Mouse (Mus musculus) olfactory bulb, adult 2 months (tissue): ENCODE results near the gene Gm26661.

Experiments used
- CTCF ChIP-seq: fragments of 200-500 bp; IDR thresholded peaks from 2 replicates; pipeline ENCODE4 v1.5.1; 2012; ENCODE audit warnings: low read depth, mild to moderate bottlenecking, low read length, moderate library complexity; ENCODE audit not compliant: insufficient read depth
- POLR2A ChIP-seq: fragments of 200-500 bp; IDR thresholded peaks from 2 replicates; pipeline ENCODE4 v1.6.1; 2012; ENCODE audit warnings: mild to moderate bottlenecking, low read depth, low read length, moderate library complexity; ENCODE audit not compliant: insufficient read depth

DNA sequence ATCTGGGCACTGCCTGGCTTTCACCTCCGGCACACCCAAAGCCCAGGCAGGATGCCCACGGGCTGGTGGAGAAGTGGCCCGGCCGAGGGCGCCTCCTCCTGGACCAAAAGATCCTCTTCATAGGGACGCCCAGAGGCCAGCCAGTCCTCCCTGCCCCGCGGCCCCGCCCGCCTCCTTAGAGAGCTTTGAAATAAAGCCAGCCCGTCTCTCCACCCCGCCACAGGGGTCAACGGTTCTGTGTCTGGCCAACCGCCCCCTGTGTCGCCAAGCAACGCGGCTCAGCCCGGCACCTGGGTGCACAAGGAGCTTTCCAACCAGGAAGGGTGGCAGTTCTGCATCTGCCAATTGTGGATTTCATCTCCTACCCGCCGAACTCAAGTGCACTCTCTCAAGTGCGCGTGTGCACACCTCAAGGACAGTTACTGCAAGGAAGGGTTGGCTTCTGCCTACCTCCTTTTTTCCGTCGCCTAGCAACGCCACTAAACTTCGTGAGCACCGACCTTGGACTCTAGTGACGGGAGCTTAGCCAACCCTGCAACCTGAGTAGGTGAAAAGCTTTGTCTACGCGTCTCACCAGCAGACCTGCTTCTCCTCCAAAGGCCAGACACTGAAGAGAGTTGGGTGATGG is at the start of gene Gm26661:
- TF ChIP-seq CTCF (no peak), POLR2A (no peak)
